Mouse (Mus musculus) CD4-positive helper T cell, adult 2 months (primary cell): ENCODE data around the gene Borcs5.
A peak's percentile ranks its signal among the peaks of the same experiment; 100 is the strongest.

Source experiments
- DNase-seq: peaks from one replicate; pipeline ENCODE4 v3.0.0-alpha.2; 2012; ENCODE audit warnings: low read depth, missing footprints, low spot score

The Borcs5 gene

GRCm38 (mm10) chr6:134639210-134639609 lies at the start of gene Borcs5:
Gene Borcs5, plus strand, starts transcription at chr6:134639510.
- no peak for DNase-seq

- no peak for DNase-seq
These were observed 47.7 kb upstream of the Borcs5 start for GRCm38 (mm10) chr6:134591614-134592013.

- DNase-seq: no peak
These were observed 44.5 kb upstream of the Borcs5 start for GRCm38 (mm10) chr6:134594569-134595442.

- no peak for DNase-seq
These were observed 41.6 kb upstream of the Borcs5 start for GRCm38 (mm10) chr6:134597651-134598229.

GRCm38 (mm10) chr6:134599239-134599638 lies 40.1 kb upstream of the Borcs5 start:
- DNase-seq: no peak

- no peak for DNase-seq
These were observed 38.2 kb upstream of the Borcs5 start for GRCm38 (mm10) chr6:134601130-134601529.

- no peak for DNase-seq
These were observed 37.5 kb upstream of the Borcs5 start for GRCm38 (mm10) chr6:134601766-134602165.

- no peak for DNase-seq
These were observed 36.8 kb upstream of the Borcs5 start for GRCm38 (mm10) chr6:134602371-134603003.

- no peak for DNase-seq
These were observed 34.1 kb upstream of the Borcs5 start for GRCm38 (mm10) chr6:134605196-134605595.

GRCm38 (mm10) chr6:134606540-134606939 lies 32.8 kb upstream of the Borcs5 start:
- DNase-seq: no peak

GRCm38 (mm10) chr6:134606949-134607746 lies 32.2 kb upstream of the Borcs5 start:
- peak; percentile 15 for DNase-seq

- DNase-seq: no peak
These were observed 28.9 kb upstream of the Borcs5 start for GRCm38 (mm10) chr6:134610380-134610779.

GRCm38 (mm10) chr6:134611896-134612295 lies 27.4 kb upstream of the Borcs5 start:
- DNase-seq: no peak

GRCm38 (mm10) chr6:134614322-134614721 lies 25.0 kb upstream of the Borcs5 start:
- no peak for DNase-seq

GRCm38 (mm10) chr6:134614723-134615648 lies 24.3 kb upstream of the Borcs5 start:
- peak; percentile 68 for DNase-seq

- no peak for DNase-seq
These were observed 21.7 kb upstream of the Borcs5 start for GRCm38 (mm10) chr6:134617589-134617988.

GRCm38 (mm10) chr6:134620129-134620528 lies 19.2 kb upstream of the Borcs5 start:
- DNase-seq: no peak

GRCm38 (mm10) chr6:134620846-134621551 lies 18.3 kb upstream of the Borcs5 start:
- no peak for DNase-seq

GRCm38 (mm10) chr6:134621552-134621949 lies 17.8 kb upstream of the Borcs5 start:
- no peak for DNase-seq

- DNase-seq: no peak
These were observed 13.9 kb upstream of the Borcs5 start for GRCm38 (mm10) chr6:134625431-134625830.
